Comparison of ENCODE assay signal across 8 mouse cellular contexts in genomic region chr16:37653731-37654657, GRCm38 (mm10). TPM values are rescaled to one million over a fixed set of nuclear protein-coding genes. Genes with fewer than 3 reads are reported as not detected.
A peak's percentile ranks its signal among the peaks of the same experiment; 100 is the strongest.
DNase-seq lines count a peak whose midpoint lies in the region; ATAC-seq and TF ChIP-seq lines count a peak whose summit lies in the region.

Ndufb4 (minus strand) TSS chr16:37654453.

- H3K9me3 ChIP-seq in forebrain, embryonic 10.5 days, result no peaks in the 10 kb centered on the region
- H3K9me3 ChIP-seq in heart, embryonic 15.5 days (replicated peaks), result no peaks in the 10 kb centered on the region
- H3K9me3 ChIP-seq in liver, embryonic 14.5 days (ENCODE audit: control insufficient read depth, low read length), result no peaks in the 10 kb centered on the region
- H3K9me3 ChIP-seq in neural tube, embryonic 11.5 days (ENCODE audit: control insufficient read depth, low read length), result no peaks in the 10 kb centered on the region
- H3K9me3 ChIP-seq in stomach, postnatal 0 days (ENCODE audit: control insufficient read depth, low read length), result no peaks in the 10 kb centered on the region

- H3K4me3 ChIP-seq in forebrain, embryonic 10.5 days, result peak within 1 kb of the TSS; percentile 82
- peak within 1 kb of the TSS; percentile 77 for H3K4me3 ChIP-seq in heart, embryonic 15.5 days
- H3K4me3 ChIP-seq in liver, embryonic 14.5 days (ENCODE audit: insufficient read depth in 1 of 2, low read depth in 2 of 2, low read length in 2 of 2), result peak within 1 kb of the TSS; percentile 83 to 95
- peak within 1 kb of the TSS; percentile 67 for H3K4me3 ChIP-seq in neural tube, embryonic 11.5 days (ENCODE audit: low read depth, low read length)
- H3K4me3 ChIP-seq in stomach, postnatal 0 days (ENCODE audit: low read depth, low read length), result peak within 1 kb of the TSS; percentile 73

- peak within 1 kb of the TSS; percentile 91 for H3K9ac ChIP-seq in heart, embryonic 15.5 days
- peak within 1 kb of the TSS; percentile 97 for H3K9ac ChIP-seq in liver, embryonic 14.5 days (replicated peaks)
- H3K9ac ChIP-seq in neural tube, embryonic 11.5 days (ENCODE audit: low read length), result peak within 1 kb of the TSS; percentile 79
- H3K9ac ChIP-seq in stomach, postnatal 0 days (ENCODE audit: low read length), result peak within 1 kb of the TSS; percentile 90

- under 1% methylated on average over 56 of the region's 58 CpGs for WGBS in forebrain, embryonic 10.5 days
- WGBS in heart, embryonic 15.5 days, result under 1% methylated on average over 58 of the region's 58 CpGs
- under 1% methylated on average over 52 of the region's 58 CpGs for WGBS in liver, embryonic 14.5 days (ENCODE audit: insufficient replicate concordance)
- under 1% methylated on average over 48 of the region's 58 CpGs for WGBS in neural tube, embryonic 11.5 days
- under 1% methylated on average over 51 of the region's 58 CpGs for WGBS in stomach, postnatal 0 days

- H3K36me3 ChIP-seq in forebrain, embryonic 10.5 days (replicated peaks), result peaks cover 15% of the 10 kb centered on the region
- H3K36me3 ChIP-seq in heart, embryonic 15.5 days, result no peaks in the 10 kb centered on the region
- H3K36me3 ChIP-seq in liver, embryonic 14.5 days (replicated peaks; ENCODE audit: control insufficient read depth, insufficient read depth, low read depth), result no peaks in the 10 kb centered on the region
- H3K36me3 ChIP-seq in neural tube, embryonic 11.5 days (ENCODE audit: control insufficient read depth, insufficient read depth, low read length), result no peaks in the 10 kb centered on the region
- H3K36me3 ChIP-seq in stomach, postnatal 0 days (ENCODE audit: control insufficient read depth, insufficient read depth, low read length), result no peaks in the 10 kb centered on the region

- TF ChIP-seq EP300 in liver, embryonic 14.5 days (IDR thresholded peaks at IDR 0.05; ENCODE audit: low read depth), result no peak; the same call in 1 of the 2 replicates
- no peak for TF ChIP-seq EP300 in stomach, postnatal 0 days (optimal IDR thresholded peaks at IDR 0.05)

- peaks cover 41% of the 10 kb centered on the region for H3K4me1 ChIP-seq in forebrain, embryonic 10.5 days
- H3K4me1 ChIP-seq in heart, embryonic 15.5 days (replicated peaks), result peaks cover 21% of the 10 kb centered on the region
- H3K4me1 ChIP-seq in liver, embryonic 14.5 days (replicated peaks; ENCODE audit: control insufficient read depth in 2 of 2, insufficient read depth in 2 of 2, low read length in 1 of 2), result peaks cover 16 to 28% of the 10 kb centered on the region in 2 experiments
- peaks cover 6% of the 10 kb centered on the region; the same call in 1 of the 2 replicates for H3K4me1 ChIP-seq in neural tube, embryonic 11.5 days (ENCODE audit: control insufficient read depth, insufficient read depth, low read length)
- peaks cover 6% of the 10 kb centered on the region for H3K4me1 ChIP-seq in stomach, postnatal 0 days (replicated peaks; ENCODE audit: control insufficient read depth, insufficient read depth)

- peak within 1 kb of the TSS; percentile 70 for H3K4me2 ChIP-seq in heart, embryonic 15.5 days
- peak within 1 kb of the TSS; percentile 73 for H3K4me2 ChIP-seq in liver, embryonic 14.5 days (ENCODE audit: low read depth)
- H3K4me2 ChIP-seq in neural tube, embryonic 11.5 days (ENCODE audit: low read depth), result peak within 1 kb of the TSS; percentile 47
- H3K4me2 ChIP-seq in stomach, postnatal 0 days (replicated peaks; ENCODE audit: low read depth), result peak within 1 kb of the TSS; percentile 70

- DNase-seq in CD8-positive naive resting alpha-beta T cell, adult 2 months (ENCODE audit: low read depth in 2 of 2, low spot score in 2 of 2), result peak; percentile 89 to 90
- DNase-seq in c-Kit-positive CD71-negative TER-119-negative erythroid progenitor cells, embryonic 14.5 days (ENCODE audit: low read depth), result peak; percentile 94
- DNase-seq in forebrain, embryonic 10.5 days (ENCODE audit: extremely low spot score, low spot score), result peak; percentile 99
- DNase-seq in kidney, postnatal 25 days, result peak; percentile 97 to 99
- DNase-seq in liver, embryonic 14.5 days (ENCODE audit: low read depth in 3 of 3, low spot score in 3 of 3), result peak; percentile 95 to 97 (median 97)
- DNase-seq in neural tube, embryonic 11.5 days (ENCODE audit: low spot score), result peak; percentile 99
- DNase-seq in stomach, postnatal 0 days (ENCODE audit: low spot score), result peak; percentile 100

- peak within 1 kb of the TSS; percentile 95 for H3K27ac ChIP-seq in forebrain, embryonic 10.5 days
- peak within 1 kb of the TSS; percentile 88 for H3K27ac ChIP-seq in heart, embryonic 15.5 days
- H3K27ac ChIP-seq in liver, embryonic 14.5 days, result peak within 1 kb of the TSS; percentile 87
- H3K27ac ChIP-seq in neural tube, embryonic 11.5 days (ENCODE audit: low read depth, low read length), result peak within 1 kb of the TSS; percentile 74
- H3K27ac ChIP-seq in stomach, postnatal 0 days (replicated peaks), result peak within 1 kb of the TSS; percentile 89

- TF ChIP-seq CTCF in liver, embryonic 14.5 days (IDR thresholded peaks at IDR 0.05; ENCODE audit: low read depth), result no peak
- peak; percentile 2; the same call in 1 of the 2 replicates for TF ChIP-seq CTCF in stomach, postnatal 0 days (IDR thresholded peaks at IDR 0.05; ENCODE audit: low read depth)

- ATAC-seq in heart, embryonic 15.5 days (replicated peaks; ENCODE audit: insufficient number of reproducible peaks, insufficient read depth, low FRiP score, low read depth), result peak; percentile 96
- ATAC-seq in liver, embryonic 14.5 days (ENCODE audit: insufficient read depth), result peak; percentile 92
- ATAC-seq in neural tube, embryonic 11.5 days (ENCODE audit: insufficient read depth, low FRiP score, low TSS enrichment), result peak; percentile 88
- peak; percentile 98 for ATAC-seq in stomach, postnatal 0 days (ENCODE audit: low FRiP score, low TSS enrichment)

- no peaks in the 10 kb centered on the region for H3K27me3 ChIP-seq in forebrain, embryonic 10.5 days (ENCODE audit: poor library complexity, severe bottlenecking)
- no peaks in the 10 kb centered on the region for H3K27me3 ChIP-seq in heart, embryonic 15.5 days
- H3K27me3 ChIP-seq in liver, embryonic 14.5 days (ENCODE audit: control insufficient read depth, insufficient read depth, low read length), result no peaks in the 10 kb centered on the region
- no peaks in the 10 kb centered on the region for H3K27me3 ChIP-seq in neural tube, embryonic 11.5 days (ENCODE audit: control insufficient read depth, insufficient read depth, low read length)
- no peaks in the 10 kb centered on the region for H3K27me3 ChIP-seq in stomach, postnatal 0 days (ENCODE audit: control insufficient read depth, insufficient read depth, low read length)

RNA-seq across cellular contexts. Expression of gene Ndufb4, which starts in this region (rescaled TPM):
- 44.8 and 47.6 TPM in 2 replicates for polyA plus RNA-seq in forebrain, embryonic 10.5 days (2016; fragmentation: Nextera tagmentation; extraction: Ambion mirVana)
- polyA plus RNA-seq in heart, embryonic 15.5 days (2015; fragmentation: Nextera tagmentation; extraction: Ambion mirVana), result 64.7 and 134 TPM in 2 replicates
- polyA plus RNA-seq in liver, embryonic 14.5 days (2012; rRNA removed), result 23.9 and 34.3 TPM in 2 replicates
- polyA plus RNA-seq in liver, embryonic 14.5 days (2014; fragmentation: Nextera tagmentation; extraction: Ambion mirVana), result 47.2 and 52.9 TPM in 2 replicates
- polyA plus RNA-seq in neural tube, embryonic 11.5 days (2014; fragmentation: Nextera tagmentation; extraction: Ambion mirVana), result 46.2 and 50.1 TPM in 2 replicates
- polyA plus RNA-seq in stomach, postnatal 0 days (2015; fragmentation: Nextera tagmentation; extraction: Ambion mirVana), result 101 and 119 TPM in 2 replicates

Comparison
In these comparisons a context has a peak if more than half of its experiments do, and no peak if none do; other contexts are left out.
1. Peak in every context shown above with its lines: DNase-seq, ATAC-seq, H3K4me3 ChIP-seq and H3K27ac ChIP-seq.